Mouse (Mus musculus) midbrain, embryonic 10.5 days (tissue): ENCODE results near the gene Maml3. TPM values are rescaled to one million over a fixed set of nuclear protein-coding genes. Genes with fewer than 3 reads are reported as not detected.

Source experiments
- DNase-seq: peaks from one replicate; pipeline ENCODE4 v3.0.0-alpha.2; 2017; ENCODE audit warnings: low spot score
- H3K27ac ChIP-seq: fragments of 300-500 bp; sonication (generic); replicated peaks from 2 replicates; pipeline ENCODE4 v1.5.1; 2016; ENCODE audit warnings: mild to moderate bottlenecking
- H3K27me3 ChIP-seq: fragments of 300-500 bp; sonication (generic); 2 replicates; pipeline ENCODE4 v1.6.1; 2016; ENCODE audit warnings: low read depth, mild to moderate bottlenecking; ENCODE audit not compliant: poor library complexity, severe bottlenecking
- H3K36me3 ChIP-seq: fragments of 300-500 bp; sonication (generic); 2 replicates; pipeline ENCODE4 v1.6.1; 2016; ENCODE audit warnings: mild to moderate bottlenecking, moderate library complexity
- H3K4me1 ChIP-seq: fragments of 300-500 bp; sonication (generic); 2 replicates; pipeline ENCODE4 v1.6.1; 2016
- H3K4me3 ChIP-seq: fragments of 300-500 bp; sonication (generic); 2 replicates; pipeline ENCODE4 v1.5.1; 2016; ENCODE audit warnings: mild to moderate bottlenecking, moderate library complexity
- H3K9me3 ChIP-seq: fragments of 300-500 bp; sonication (generic); replicated peaks from 2 replicates; pipeline ENCODE4 v1.6.1; 2016; ENCODE audit warnings: mild to moderate bottlenecking
- WGBS: fragments of 180-500 bp; shearing (Covaris S2); methylation state at CpG from one replicate; pipeline ENCODE4 v1.1.7; 2016; 5-methylcytosine and 5-hydroxymethylcytosine counted together
- polyA plus RNA-seq: library from polyadenylated mRNA; unstranded; fragments of >200 nt; fragmentation: Nextera tagmentation; extraction: Ambion mirVana; gene quantifications from 2 replicates; pipeline ENCODE4 v1.2.1, GENCODE M21; 2016

The Maml3 gene
- polyA plus RNA-seq, 1 experiment from 2014 or later: 5.4 TPM

GRCm38 (mm10) chr3:51672631-51673030, 432.2 kb downstream of the Maml3 start:
- 69% methylated on average over 4 of the region's 4 CpGs for WGBS
- no peaks in the 10 kb centered on the region for H3K36me3 ChIP-seq
- no peaks in the 10 kb centered on the region for H3K9me3 ChIP-seq
- no peak overlapping the region for H3K27ac ChIP-seq
- H3K4me1 ChIP-seq: 0 out of 2 replicates have a peak, but pooled peaks cover 5% of the 10 kb centered on the region
- no peaks in the 10 kb centered on the region for H3K27me3 ChIP-seq
- no peak for DNase-seq
- H3K4me3 ChIP-seq: no peak overlapping the region

- Histone ChIP-seq H3K9me3 (no peaks in the 10 kb centered on the region), H3K27ac (no peak overlapping the region), H3K4me3 (no peak overlapping the region), H3K4me1 (0 out of 2 replicates have a peak, but pooled peaks cover 5% of the 10 kb centered on the region), H3K36me3 (no peaks in the 10 kb centered on the region), H3K27me3 (no peaks in the 10 kb centered on the region)
- no peak for DNase-seq
- 90% methylated on average over 1 of the region's 1 CpGs for WGBS
These were observed 433.8 kb downstream of the Maml3 start for GRCm38 (mm10) chr3:51671071-51671469.

- DNase-seq: no peak
- Histone ChIP-seq H3K4me3 (no peak overlapping the region), H3K36me3 (no peaks in the 10 kb centered on the region), H3K27ac (no peak overlapping the region), H3K9me3 (no peaks in the 10 kb centered on the region), H3K4me1 (0 out of 2 replicates have a peak, but pooled peaks cover 5% of the 10 kb centered on the region), H3K27me3 (no peaks in the 10 kb centered on the region)
- 81% methylated on average over 5 of the region's 5 CpGs for WGBS
These were observed 434.3 kb downstream of the Maml3 start for GRCm38 (mm10) chr3:51670414-51671070.

GRCm38 (mm10) chr3:51668607-51669006, 436.3 kb downstream of the Maml3 start:
- 0 out of 2 replicates have a peak, but pooled peaks cover 5% of the 10 kb centered on the region for H3K4me1 ChIP-seq
- H3K27ac ChIP-seq: no peak overlapping the region
- WGBS: 31% methylated on average over 2 of the region's 2 CpGs
- H3K4me3 ChIP-seq: no peak overlapping the region
- no peaks in the 10 kb centered on the region for H3K9me3 ChIP-seq
- no peaks in the 10 kb centered on the region for H3K27me3 ChIP-seq
- H3K36me3 ChIP-seq: no peaks in the 10 kb centered on the region
- DNase-seq: no peak

GRCm38 (mm10) chr3:51662557-51662956, 442.3 kb downstream of the Maml3 start:
- 66% methylated on average over 6 of the region's 6 CpGs for WGBS
- Histone ChIP-seq H3K4me1 (peaks cover 4% of the 10 kb centered on the region; the same call in 1 of the 2 replicates), H3K36me3 (no peaks in the 10 kb centered on the region), H3K27ac (no peak overlapping the region), H3K4me3 (no peak overlapping the region), H3K27me3 (no peaks in the 10 kb centered on the region), H3K9me3 (no peaks in the 10 kb centered on the region)
- no peak for DNase-seq

- H3K9me3 ChIP-seq: no peaks in the 10 kb centered on the region
- 0 out of 2 replicates have a peak overlapping the region, but pooled peaks have one; percentile 6 for H3K27ac ChIP-seq
- no peaks in the 10 kb centered on the region for H3K36me3 ChIP-seq
- H3K4me3 ChIP-seq: no peak overlapping the region
- 84% methylated on average over 11 of the region's 11 CpGs for WGBS
- DNase-seq: no peak
- H3K27me3 ChIP-seq: no peaks in the 10 kb centered on the region
- peaks cover 4% of the 10 kb centered on the region; the same call in 1 of the 2 replicates for H3K4me1 ChIP-seq
These were observed 442.9 kb downstream of the Maml3 start for GRCm38 (mm10) chr3:51661880-51662550.

GRCm38 (mm10) chr3:51661376-51661775, 443.5 kb downstream of the Maml3 start:
- Histone ChIP-seq H3K36me3 (no peaks in the 10 kb centered on the region), H3K9me3 (no peaks in the 10 kb centered on the region), H3K27me3 (no peaks in the 10 kb centered on the region), H3K27ac (no peak overlapping the region), H3K4me3 (no peak overlapping the region), H3K4me1 (peaks cover 4% of the 10 kb centered on the region; the same call in 1 of the 2 replicates)
- WGBS: 82% methylated on average over 5 of the region's 5 CpGs
- no peak for DNase-seq

- Histone ChIP-seq H3K27me3 (no peaks in the 10 kb centered on the region), H3K4me1 (peaks cover 4% of the 10 kb centered on the region; the same call in 1 of the 2 replicates), H3K4me3 (no peak overlapping the region), H3K9me3 (no peaks in the 10 kb centered on the region), H3K27ac (no peak overlapping the region), H3K36me3 (no peaks in the 10 kb centered on the region)
- 81% methylated on average over 3 of the region's 3 CpGs for WGBS
- no peak for DNase-seq
These were observed 444.0 kb downstream of the Maml3 start for GRCm38 (mm10) chr3:51660821-51661276.

GRCm38 (mm10) chr3:51660060-51660459, 444.8 kb downstream of the Maml3 start, which contains the start of gene Mgst2:
TSS of gene Mgst2 (plus strand) at chr3:51660360.
- Histone ChIP-seq H3K4me3 (no peak within 1 kb of the TSS), H3K27ac (no peak within 1 kb of the TSS), H3K27me3 (no peaks in the 10 kb centered on the region), H3K36me3 (no peaks in the 10 kb centered on the region), H3K9me3 (no peaks in the 10 kb centered on the region), H3K4me1 (peaks cover 4% of the 10 kb centered on the region; the same call in 1 of the 2 replicates)
- WGBS: 80% methylated on average over 4 of the region's 4 CpGs
- no peak for DNase-seq

- H3K36me3 ChIP-seq: no peaks in the 10 kb centered on the region
- no peak for DNase-seq
- no peaks in the 10 kb centered on the region for H3K27me3 ChIP-seq
- no peak overlapping the region for H3K27ac ChIP-seq
- H3K4me3 ChIP-seq: no peak overlapping the region
- H3K4me1 ChIP-seq: peaks cover 4% of the 10 kb centered on the region; the same call in 1 of the 2 replicates
- no peaks in the 10 kb centered on the region for H3K9me3 ChIP-seq
- 88% methylated on average over 5 of the region's 5 CpGs for WGBS
These were observed 445.5 kb downstream of the Maml3 start for GRCm38 (mm10) chr3:51659415-51659814.

- WGBS: 86% methylated on average over 6 of the region's 6 CpGs
These were observed 450.4 kb downstream of the Maml3 start for GRCm38 (mm10) chr3:51654303-51655055.

GRCm38 (mm10) chr3:51652701-51653100, 452.2 kb downstream of the Maml3 start:
- H3K36me3 ChIP-seq: no peaks in the 10 kb centered on the region
- H3K4me1 ChIP-seq: peaks cover 21% of the 10 kb centered on the region
- no peaks in the 10 kb centered on the region; the same call in none of the 2 replicates for H3K27me3 ChIP-seq
- DNase-seq: peak; percentile 68
- peak overlapping the region; percentile 76 for H3K27ac ChIP-seq
- WGBS: 4% methylated on average over 9 of the region's 9 CpGs
- peak overlapping the region; percentile 40 for H3K4me3 ChIP-seq
- H3K9me3 ChIP-seq: no peaks in the 10 kb centered on the region

More at GRCm38 (mm10) chr3:51654303-51655055, 450.4 kb downstream of the Maml3 start:
- Histone ChIP-seq H3K27ac (no peak overlapping the region), H3K9me3 (no peaks in the 10 kb centered on the region), H3K4me3 (no peak overlapping the region), H3K36me3 (no peaks in the 10 kb centered on the region), H3K27me3 (no peaks in the 10 kb centered on the region; the same call in none of the 2 replicates), H3K4me1 (peaks cover 16% of the 10 kb centered on the region)
- no peak for DNase-seq
